Mouse (Mus musculus): ENCODE data around the gene Dmrt3.

The Dmrt3 gene

DNA sequence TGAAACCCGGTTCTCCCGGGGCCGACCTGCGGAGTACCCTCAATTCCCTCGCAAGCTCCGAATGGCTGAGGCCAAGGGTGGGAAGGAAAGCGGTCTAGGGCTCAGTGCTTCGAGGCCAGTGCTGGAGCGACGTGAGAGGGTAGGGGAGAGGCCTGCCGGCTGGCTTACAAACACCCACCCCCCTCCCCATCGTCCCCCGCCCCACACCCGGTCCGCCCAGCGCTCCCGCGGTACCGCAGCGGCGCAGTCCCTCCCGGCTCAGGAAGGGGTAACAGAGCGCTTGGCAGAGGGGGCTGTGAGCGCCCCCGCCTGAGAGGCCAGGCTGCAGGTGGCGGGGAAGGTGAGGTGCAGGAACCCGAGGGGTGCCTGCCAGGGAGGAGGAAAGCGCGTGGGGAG is at the start of gene Dmrt3:
Gene Dmrt3, plus strand, starts transcription at position 287 of the 396 bp plus-strand sequence.
- in situ Hi-C loops (cut with MboI, MseI): loop anchor here (25.0 kb wide), 1 partner anchor 723 kb away; the partner anchor contains the start of gene Gm10053

DNA sequence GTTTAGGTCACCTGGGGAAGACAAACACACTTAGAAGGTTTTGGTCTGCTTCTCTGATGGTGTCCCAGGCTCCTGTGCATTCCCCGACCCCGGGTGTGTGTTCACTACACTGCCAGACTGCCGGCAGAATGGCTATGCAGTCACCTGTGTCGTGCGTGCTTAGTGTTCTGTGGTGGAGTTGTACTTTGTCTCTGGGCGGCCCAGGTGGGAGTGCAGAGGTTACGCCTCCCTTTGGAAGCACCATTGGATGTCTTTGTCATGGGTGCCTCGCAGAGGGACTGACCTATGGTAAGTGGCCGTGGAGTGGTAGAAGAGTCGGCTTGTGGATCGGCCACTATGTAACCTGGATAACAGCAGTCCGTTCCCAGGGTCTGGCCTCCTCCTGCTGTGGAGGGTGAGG is 45.7 kb upstream of the Dmrt3 start:
- in situ Hi-C loops (cut with MboI, MseI): no loop called here

DNA sequence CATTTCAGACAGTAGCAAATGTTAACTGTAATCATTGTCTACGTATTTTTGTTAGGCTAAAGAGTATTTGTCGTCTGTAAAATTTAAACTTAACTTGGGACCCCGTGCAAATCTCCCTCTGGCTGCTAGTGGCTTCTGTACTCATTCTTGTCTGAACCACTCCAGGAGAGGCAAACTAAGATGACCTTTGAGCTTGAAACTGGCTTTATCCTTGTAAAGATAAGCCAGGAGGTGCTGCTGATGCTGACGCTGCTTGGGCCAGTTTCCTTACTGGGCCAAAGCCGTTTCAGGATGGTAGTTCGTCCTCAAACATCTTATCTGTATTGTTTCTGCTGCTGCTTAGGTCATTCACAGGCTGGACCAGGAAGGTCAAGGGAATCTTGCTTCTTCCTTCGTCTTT is 40.3 kb upstream of the Dmrt3 start:
- in situ Hi-C loops (cut with MboI, MseI): no loop called here

DNA sequence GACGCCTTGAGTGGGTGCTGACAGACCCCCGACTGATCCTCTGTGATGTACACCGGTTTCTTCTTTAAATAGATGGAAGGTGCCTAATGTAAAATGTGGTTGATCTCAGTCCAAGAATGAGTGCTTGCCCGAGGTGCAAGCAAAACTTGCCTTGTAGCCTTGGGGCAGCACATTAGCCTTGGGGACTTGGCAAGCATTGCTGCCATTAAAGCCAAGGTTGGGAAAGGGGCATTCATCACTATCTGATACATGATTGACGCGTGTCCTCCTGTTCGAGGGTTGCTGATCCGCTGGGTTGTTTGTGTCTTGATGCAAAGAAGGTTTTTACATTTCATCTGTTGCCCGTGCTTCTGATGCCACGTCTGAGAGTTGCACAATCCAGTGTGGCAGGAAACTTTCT is 35.7 kb upstream of the Dmrt3 start:
- in situ Hi-C loops (cut with MboI, MseI): no loop called here

DNA sequence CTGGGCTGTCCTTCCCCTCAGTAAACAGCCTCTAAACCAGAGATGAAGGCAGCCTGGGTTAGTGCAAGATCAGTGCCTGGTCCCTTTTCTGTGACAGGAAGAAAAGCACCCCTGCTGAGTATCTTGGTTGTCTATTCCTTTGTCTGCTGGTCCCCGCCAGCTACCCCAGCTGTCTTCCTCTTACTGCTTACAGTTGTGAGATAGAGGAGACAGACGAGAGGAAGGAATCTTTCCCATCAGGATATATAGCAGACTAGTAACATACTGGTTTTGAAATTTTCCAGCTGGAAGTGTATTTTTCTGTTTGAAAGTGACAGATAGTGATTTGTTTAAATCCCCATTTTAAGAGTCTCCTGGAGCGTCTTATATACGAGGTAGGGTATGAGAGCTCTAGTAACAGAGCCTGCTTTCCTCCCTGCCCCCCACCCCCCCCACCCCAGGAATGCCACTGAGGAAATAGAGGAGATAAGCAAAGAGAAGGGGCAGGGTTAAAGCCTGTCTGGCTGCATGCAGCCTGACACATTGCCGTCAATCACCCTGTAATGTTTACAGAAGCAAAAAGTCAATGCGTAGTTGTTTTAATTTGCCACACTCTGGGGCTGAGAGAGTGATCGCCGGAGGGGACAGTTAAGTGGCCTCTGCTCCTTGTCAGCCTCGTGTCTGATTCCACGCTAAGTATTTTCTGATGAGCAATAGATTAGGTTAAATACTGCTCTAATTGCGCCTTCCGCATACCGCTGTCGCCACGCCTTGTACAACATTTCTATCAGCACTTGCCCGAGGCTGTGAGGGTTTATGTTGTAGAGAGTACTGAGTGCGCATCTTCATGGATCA is 34.9 kb upstream of the Dmrt3 start:
- in situ Hi-C loops (cut with MboI, MseI): no loop called here

DNA sequence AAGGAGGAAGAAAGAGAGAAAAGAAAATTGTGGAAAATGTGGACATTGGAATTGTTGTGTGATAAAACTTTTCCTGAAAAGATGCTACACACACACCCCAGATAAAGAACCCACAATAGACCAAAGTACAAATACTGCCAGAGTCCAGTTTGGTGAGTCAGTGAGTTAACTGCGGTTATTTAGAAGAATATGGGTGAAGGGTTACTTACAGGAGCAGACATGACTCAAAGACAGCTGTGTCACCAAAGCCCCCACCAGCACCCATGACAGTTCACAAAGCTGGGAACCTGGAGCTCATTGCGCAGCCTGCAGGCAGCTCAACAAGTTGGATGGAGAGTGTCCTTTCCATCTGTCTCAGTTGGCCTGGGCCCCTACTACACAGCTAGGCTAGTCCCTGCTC is 31.7 kb upstream of the Dmrt3 start:
- in situ Hi-C loops (cut with MboI, MseI): no loop called here

DNA sequence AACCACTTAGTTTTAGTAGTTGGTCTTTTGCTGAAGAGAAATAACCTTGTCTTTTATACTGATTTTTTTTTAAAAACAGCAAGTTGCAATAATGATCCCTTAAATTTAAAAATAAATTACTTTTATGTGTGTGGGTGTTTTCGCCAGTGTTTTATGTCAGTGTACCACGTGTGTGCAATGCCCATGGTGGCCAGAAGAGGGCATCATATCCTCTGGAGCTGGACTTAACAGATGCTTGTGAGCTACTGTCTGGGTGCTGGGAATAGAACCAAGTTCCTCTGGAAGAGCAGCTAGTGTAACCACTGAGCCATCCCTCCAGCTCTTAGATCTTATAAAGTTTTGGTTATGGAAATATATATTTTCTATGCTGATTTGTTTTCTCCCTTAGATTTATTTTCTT is 30.7 kb upstream of the Dmrt3 start:
- in situ Hi-C loops (cut with MboI, MseI): no loop called here

DNA sequence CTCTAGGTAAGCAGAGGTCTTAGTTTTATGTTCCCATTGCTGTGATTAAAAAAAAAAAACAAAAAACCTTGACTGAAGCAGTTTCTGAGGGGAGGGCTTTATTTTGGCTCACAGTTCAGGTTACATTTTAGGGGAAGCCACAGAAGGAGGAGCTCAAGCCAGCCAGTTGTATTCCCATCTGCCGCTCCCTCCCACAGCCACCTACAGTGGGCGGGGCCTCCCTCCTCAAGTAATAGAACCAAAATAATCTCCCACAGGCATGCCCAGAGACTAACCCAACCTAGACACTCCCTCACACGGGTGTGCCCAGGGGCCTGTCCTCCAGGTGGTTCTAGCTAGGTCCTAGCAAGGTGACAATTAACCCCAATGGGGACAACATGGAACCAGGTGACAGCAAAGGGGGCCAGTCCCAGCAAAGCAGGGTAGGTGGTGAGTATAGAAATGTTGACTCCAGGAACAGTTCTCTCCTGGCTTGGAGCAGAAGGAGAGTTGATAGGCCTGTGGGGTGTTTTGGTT is 12.3 kb upstream of the Dmrt3 start:
- in situ Hi-C loops (cut with MboI, MseI): no loop called here

DNA sequence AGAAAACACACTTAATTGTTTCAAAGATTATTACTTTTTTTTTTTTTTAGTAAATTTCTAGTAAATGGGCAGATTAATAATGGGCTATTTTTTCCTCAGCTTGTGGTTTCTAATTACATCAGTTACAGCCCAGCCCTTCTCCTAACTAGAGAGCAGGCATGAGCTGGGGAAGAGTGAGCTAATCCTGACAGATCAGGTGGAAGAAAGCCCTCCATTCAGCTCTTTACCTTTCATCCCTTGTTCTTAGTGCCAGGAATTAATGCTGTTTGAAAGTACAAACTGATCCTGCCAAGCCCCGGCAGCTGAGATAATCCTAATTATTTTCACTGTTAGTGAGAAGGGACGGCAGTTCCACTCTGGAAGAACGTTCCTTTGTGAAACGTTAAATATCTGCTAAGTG is 11.5 kb upstream of the Dmrt3 start:
- in situ Hi-C loops (cut with MboI, MseI): no loop called here

DNA sequence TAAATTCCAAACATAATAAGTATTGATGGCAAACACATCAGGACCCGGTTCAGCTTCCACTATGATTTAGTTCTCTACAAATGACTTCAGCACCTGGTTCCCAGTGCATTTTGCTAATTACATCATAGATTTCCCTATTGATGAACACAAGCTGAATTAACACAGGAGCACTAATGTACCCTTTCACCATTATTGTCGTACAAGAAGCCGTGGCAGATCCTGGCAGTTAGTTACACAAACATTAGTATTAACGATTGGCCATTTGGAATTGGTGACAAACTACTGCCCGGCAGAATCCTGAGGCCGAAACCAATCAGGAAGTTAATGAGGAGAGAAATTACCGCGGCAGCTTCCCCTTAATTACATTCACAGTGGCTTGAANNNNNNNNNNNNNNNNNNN is 8.1 kb upstream of the Dmrt3 start:
- in situ Hi-C loops (cut with MboI, MseI): loop anchor here (25.0 kb wide), 1 partner anchor 715 kb away; the partner anchor contains the start of gene Gm10053

DNA sequence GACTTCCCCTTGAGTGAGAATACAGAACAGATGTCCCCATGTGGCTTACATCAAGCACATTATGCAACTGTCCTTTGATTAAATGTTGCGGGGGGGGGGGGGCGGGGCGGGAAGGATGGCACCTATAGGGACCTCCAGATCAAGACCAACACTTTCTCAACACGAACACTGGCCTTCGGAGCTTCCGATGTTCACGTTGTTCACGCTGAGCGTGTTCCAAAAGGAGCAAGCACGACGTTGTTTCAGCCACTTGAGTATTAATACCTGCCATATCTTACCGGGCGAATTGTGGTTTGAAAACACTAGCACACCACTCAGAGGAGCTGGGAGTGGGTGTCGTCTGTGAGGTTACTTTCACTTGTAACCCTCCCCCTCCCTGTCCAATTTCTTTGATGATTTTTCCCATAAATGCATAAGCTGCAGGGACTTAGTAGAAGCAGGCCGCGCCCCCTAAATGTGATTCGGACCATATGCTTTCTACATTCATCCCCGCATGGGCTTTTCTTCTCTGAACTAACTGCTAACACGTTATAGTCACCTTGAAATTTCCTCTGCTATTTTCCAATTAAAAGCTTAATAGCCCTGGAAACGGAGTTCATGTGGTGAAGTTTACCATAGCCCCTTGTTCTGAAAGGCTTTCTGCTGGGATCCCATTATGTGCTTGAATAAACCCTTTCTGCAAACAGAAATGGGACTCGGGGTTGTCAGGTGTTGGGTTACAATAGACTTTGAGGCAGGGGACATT is 2.5 kb upstream of the Dmrt3 start:
- in situ Hi-C loops (cut with MboI, MseI): loop anchor here (25.0 kb wide), 1 partner anchor 720 kb away; the partner anchor contains the start of gene Gm10053

DNA sequence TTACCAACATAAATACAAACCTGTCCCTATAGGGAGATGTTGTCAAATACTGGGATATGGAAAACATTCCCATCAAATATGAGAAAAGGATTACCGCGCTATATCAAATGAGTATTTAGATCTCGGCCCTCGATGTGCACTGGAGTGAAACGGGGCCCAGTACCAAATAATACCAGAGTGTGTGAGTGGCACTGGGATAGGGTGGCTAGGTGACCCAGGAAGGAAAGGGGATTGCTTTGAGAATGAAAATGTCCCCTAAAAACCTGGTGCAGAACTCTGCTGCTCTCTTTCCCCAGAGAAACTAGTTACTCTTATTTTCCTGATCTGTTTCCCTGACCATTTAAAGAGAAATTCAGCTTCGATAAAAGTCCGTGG is 1.9 kb upstream of the Dmrt3 start:
- in situ Hi-C loops (cut with MboI, MseI): loop anchor here (25.0 kb wide), 1 partner anchor 721 kb away; the partner anchor contains the start of gene Gm10053

DNA sequence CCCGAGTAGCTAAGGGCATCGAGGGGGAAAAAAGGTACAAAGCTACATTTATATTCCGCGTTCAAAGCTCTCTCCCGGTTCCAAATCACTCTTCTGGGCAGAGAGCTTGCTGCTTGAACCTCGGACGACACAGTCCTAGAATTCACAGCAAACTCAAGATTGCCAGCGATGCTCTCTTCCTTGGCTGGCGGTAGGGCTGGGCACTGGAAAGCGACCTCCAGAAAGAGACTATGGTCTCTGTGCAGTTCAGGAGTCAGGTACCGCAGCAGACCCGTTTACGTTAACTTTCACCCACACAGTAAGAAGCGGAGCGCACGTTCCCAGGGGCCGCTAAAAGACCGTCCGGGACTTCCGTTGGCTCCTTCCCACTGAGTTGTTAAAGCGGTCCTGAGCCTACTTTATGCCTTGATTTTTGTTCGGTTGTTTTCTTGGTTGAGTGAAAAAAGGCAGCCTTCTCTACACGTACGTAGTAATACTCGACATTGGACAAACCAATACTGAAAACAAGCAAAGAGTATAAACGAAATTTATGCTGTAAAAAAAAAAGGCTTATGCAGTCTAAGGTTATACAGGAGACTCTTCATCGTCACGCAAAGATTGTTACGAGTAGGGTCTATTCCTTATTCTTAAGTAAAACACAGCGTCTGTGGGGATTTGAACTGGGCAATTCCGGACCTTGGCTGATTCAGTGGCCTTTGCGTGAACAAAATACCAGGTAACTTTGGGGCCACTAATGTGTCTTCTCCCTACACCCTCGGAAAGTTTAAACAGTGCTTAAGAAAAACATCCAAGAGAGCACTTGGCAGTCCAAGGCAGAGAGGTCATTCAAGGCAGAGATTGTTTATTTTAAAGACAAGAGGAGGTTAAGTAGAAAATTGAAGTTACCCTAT is 895 bp upstream of the Dmrt3 start:
- in situ Hi-C loops (cut with MboI, MseI): loop anchor here (25.0 kb wide), 1 partner anchor 722 kb away; the partner anchor contains the start of gene Gm10053

DNA sequence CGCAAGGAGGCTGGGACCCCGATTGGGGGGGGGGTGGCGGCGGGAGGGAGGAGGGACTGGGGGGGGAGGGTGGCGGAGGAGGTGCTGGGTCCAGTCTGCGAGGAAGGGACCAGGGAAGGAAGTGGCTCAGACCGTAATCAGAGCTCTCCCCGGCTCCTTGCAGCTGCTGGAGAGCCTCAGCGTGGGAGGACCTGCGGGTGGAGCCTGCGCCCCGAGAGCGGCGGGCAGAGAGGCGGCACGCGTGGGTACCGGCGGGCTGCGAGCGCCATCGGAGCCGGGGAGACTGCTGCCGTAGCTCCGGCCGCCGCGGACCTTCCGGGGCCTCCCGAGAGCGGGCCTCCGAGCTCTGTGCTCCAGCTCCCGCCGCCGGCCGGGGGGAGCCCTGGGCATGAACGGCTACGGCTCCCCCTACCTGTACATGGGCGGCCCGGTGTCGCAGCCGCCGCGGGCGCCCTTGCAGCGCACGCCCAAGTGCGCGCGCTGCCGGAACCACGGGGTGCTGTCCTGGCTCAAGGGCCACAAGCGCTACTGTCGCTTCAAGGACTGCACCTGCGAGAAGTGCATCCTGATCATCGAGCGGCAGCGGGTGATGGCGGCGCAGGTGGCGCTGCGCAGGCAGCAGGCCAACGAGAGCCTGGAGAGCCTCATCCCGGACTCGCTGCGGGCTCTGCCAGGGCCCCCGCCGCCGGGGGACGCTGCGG is 460 bp downstream of the Dmrt3 start:
- in situ Hi-C loops (cut with MboI, MseI): loop anchor here (25.0 kb wide), 1 partner anchor 723 kb away; the partner anchor contains the start of gene Gm10053

DNA sequence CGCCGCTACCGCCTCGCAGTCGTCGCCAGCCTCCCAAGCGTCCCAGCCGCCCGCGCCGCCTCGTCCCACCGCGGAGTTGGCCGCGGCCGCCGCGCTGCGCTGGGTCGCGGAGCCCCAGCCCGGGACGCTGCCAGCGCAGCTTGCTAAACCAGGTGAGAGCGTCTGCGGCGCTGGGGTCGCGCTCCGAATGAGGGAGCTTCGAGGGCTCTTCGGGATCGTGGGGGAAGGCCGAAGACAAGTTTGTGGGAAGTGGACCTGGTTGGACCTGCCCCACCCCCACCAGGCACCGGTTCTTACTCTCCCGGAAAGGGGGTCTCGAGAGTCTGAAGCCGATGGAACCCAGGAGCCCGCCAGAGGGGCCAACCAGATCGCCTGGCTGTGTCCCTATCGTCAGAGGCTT is 1.0 kb downstream of the Dmrt3 start:
- in situ Hi-C loops (cut with MboI, MseI): loop anchor here (25.0 kb wide), 1 partner anchor 724 kb away; the partner anchor contains the start of gene Gm10053

DNA sequence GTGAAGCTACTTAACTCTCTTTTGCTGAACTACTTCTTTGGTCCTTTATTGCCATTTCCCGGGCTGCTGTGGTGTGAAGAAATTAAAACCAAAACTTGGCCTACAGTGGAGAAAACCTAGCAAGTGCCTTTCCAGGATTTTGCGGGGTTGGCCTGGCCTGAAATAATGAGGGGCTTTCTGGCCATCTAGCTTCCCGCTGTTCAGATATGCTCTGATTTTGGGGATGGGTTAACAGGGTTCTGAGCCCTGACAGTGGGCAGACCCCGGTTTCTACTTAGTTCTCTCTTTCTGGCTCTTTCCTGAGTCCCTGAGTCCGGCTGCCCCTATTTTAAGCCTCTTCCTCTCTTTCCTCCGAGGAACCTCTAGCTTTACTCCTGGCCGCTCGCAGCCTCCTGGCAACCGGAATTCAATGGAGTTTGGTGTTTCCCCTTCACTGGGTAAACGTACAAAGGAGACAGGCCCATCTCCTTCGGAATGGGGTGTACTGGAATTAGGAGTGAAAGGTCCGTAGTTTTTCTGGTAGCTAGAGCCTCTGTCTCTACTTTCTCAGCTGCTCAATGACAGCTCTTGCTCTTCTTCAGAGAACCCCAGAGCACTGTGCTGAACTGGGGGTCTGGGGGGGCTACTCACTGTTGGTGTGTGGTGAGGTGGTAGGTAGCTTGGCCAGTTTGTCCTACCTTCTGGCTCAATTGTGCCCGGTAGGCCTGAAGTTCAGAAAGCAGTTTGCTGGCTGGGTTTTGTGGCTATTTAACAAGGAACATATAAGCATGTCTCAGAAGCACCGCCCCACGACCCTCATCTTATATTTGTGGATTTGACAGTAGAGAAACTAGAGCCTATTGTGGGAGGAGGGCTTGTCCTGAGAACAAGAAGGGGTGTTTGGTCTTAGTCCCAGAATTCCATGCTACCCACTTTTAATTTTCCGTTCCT is 2.0 kb downstream of the Dmrt3 start:
- in situ Hi-C loops (cut with MboI, MseI): loop anchor here (25.0 kb wide), 1 partner anchor 725 kb away; the partner anchor contains the start of gene Gm10053

DNA sequence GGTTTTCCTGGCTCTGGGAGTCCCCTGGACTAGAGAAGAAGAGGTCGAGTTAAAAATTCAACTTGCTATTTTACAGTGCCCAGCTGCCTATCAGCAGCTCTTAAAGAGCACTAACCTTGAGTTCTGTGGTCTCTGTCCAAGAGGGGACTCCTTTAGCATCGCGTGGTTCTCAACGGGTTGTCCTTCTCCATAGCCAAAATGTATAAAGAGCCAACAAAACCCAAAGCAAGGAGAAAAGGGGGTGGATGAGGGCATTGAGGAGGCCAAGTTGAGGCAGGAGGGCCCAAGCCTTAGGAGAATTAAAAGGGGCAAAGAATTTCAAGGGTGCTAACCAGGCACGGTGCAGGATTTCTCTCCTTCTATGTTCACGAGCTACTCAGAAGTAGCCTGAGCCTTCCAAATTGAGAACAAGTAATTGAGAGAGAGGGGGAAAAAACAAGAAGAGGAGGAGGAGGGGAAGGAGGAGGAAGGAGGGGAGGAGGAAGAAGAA is 2.8 kb downstream of the Dmrt3 start:
- in situ Hi-C loops (cut with MboI, MseI): loop anchor here (25.0 kb wide), 1 partner anchor 726 kb away; the partner anchor contains the start of gene Gm10053

DNA sequence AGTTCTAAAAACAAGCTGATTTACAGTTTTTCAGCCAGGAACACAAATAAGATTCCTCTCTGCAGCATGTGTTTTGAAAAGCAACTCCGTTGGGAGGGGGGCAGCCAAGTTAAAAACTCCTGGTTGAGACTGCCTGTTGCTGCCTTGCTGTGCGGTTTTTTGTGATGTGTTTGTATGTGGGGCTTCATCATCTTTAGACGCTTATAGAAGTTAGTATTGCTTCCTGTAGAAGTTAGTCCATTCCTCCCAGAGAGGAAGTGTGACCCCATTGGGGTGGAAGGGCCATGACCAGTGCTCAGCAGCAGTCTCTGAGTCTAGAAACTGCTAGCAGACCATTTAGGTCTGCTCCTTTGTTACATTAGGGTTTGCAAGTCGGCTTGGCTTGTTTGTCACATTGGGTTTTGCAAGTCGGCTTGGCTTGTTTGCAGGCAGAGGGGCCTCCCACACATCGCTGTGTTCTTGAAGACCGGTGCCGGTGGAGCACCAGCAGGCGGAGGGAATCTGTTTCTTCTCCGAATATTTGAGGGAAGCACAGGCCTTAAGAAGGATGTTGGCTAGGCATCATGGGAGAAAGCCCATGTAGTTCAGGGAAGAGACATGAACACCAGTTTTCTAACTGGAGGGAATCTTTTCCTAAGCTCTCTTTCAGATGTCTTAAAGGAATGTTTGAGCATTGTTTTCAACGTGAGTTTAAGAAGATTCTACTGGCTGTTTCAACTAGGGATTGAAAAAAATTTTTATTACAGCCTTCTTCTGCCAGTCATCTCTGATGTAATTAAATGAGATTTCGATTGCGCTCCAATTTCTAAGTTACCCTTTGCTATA is 3.6 kb downstream of the Dmrt3 start:
- in situ Hi-C loops (cut with MboI, MseI): loop anchor here (25.0 kb wide), 1 partner anchor 726 kb away; the partner anchor contains the start of gene Gm10053
